Mouse (Mus musculus) megakaryocyte, embryonic 14.5 days (primary cell): Measurements from ENCODE around the gene Noxo1. TPM values are rescaled to one million over a fixed set of nuclear protein-coding genes. Genes with fewer than 3 reads are reported as not detected.

Source experiments
- H3K27me3 ChIP-seq: replicated peaks from 2 replicates; pipeline ENCODE3; 2012; ENCODE audit warnings: inconsistent platforms
- H3K36me3 ChIP-seq: replicated peaks from 2 replicates; pipeline ENCODE3; 2012; ENCODE audit warnings: low read length, inconsistent platforms, mixed read lengths
- H3K4me1 ChIP-seq: 2 replicates; pipeline ENCODE4 v1.6.1; 2012; ENCODE audit warnings: inconsistent platforms
- H3K4me3 ChIP-seq: replicated peaks from 2 replicates; pipeline ENCODE3; 2012; ENCODE audit warnings: moderate library complexity, mild to moderate bottlenecking, inconsistent platforms
- H3K9me3 ChIP-seq: 2 replicates; pipeline ENCODE4 v1.6.1; 2012; ENCODE audit warnings: inconsistent platforms
- FLI1 ChIP-seq: IDR thresholded peaks from 2 replicates; pipeline ENCODE4 v1.6.1; 2012; ENCODE audit warnings: low read length, inconsistent platforms, mixed read lengths
- GATA1 ChIP-seq: IDR thresholded peaks from 3 replicates; pipeline ENCODE4 v1.6.1; 2012; ENCODE audit warnings: mixed read lengths, low read length, inconsistent platforms, borderline replicate concordance
- polyA plus RNA-seq: library from polyadenylated mRNA; stranded (reverse); fragments of >175 nt; gene quantifications from 2 replicates; pipeline ENCODE4 v1.2.3, GENCODE M21; 2012; ENCODE audit warnings: low replicate concordance; ENCODE audit not compliant: insufficient read depth

Noxo1 gene
- polyA plus RNA-seq, 1 experiment: 2.1 TPM

DNA sequence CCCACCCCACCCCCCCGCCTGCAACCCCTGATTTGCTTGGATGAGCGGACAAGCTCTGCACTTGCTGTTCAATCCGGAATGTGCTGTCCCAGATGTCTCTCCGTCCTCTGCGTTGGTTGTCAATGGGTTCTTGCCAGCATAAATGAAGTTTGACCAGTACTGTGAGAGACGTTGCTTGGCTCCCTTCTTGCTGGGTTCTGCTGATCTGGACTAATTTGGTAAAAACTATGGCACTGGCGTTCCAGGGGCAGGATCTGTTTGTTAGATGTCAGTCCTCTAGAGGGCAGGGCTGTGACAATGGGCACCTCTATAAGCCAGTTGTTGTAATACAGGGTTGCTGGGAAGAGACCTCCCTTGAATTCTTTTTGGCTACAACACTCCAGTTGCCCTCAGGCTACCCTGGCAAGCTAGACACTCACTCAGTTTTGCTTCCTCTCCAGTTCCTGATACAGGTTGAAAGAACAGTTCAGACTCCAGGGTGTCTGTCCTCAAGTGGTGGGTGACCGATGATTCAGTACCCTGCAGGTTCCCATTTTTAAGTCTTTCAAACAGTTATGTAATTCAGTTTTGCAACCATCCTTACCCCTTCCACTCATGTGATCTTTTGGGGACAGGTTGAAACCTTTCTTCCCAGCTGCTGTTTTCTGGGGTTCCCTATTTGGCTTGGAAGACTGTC lies 41.2 kb downstream of the Noxo1 start:
- Histone ChIP-seq H3K4me3 (peak overlapping the region; percentile 94), H3K27me3 (peaks cover under 1% of the 10 kb centered on the region)

DNA sequence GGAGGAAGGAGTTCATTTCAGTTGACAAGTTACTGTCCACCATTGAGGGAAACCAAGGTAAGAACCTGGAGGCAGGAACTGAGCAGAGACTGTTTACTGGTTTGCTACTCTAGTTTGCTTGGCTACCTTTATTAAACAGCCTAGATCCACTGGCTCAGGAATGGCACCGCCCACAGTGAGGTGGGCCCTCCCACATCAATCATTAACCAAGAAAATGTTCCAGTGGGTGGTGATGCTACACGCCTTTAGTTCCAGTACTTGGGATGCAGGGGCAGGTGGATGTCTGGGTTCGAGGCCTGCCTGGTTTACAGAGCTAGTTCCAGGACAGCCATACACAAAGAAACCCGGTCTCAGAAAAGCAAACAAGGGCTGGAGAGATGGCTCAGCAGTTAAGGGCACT lies 42.2 kb downstream of the Noxo1 start:
- TF ChIP-seq GATA1 (no peak), FLI1 (no peak)
- Histone ChIP-seq H3K9me3 (no peaks in the 10 kb centered on the region), H3K27me3 (no peaks in the 10 kb centered on the region), H3K4me3 (peak overlapping the region; percentile 66), H3K4me1 (peaks cover 38% of the 10 kb centered on the region), H3K36me3 (peaks cover 41% of the 10 kb centered on the region)

More for the DNA sequence above, 41.2 kb downstream of the Noxo1 start:
- peaks cover 31% of the 10 kb centered on the region for H3K36me3 ChIP-seq
- no peak for TF ChIP-seq GATA1
- no peak for TF ChIP-seq FLI1
- H3K9me3 ChIP-seq: no peaks in the 10 kb centered on the region
- H3K4me1 ChIP-seq: peaks cover 43% of the 10 kb centered on the region

DNA sequence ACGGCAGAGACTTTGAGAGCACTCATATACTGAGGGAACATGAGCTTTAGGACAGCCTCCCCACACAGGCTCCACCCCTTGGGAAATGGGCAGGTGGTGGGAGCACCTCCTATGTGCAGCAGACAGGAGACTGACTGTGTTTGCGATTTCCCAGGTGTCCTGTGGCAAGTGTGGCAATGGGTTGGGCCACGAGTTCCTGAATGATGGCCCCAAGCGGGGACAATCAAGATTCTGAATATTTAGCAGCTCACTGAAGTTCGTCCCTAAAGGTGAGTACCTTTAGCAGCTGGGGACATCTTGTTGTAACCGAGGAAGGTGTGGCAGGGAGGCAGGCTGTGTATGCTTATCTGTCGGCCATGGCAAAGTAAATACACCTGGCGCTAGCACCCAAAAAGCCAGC lies 43.9 kb downstream of the Noxo1 start:
- TF ChIP-seq FLI1: no peak
- no peak for TF ChIP-seq GATA1
- Histone ChIP-seq H3K4me3 (no peak overlapping the region), H3K4me1 (peaks cover 42% of the 10 kb centered on the region), H3K36me3 (peaks cover 48% of the 10 kb centered on the region), H3K9me3 (no peaks in the 10 kb centered on the region), H3K27me3 (no peaks in the 10 kb centered on the region)

DNA sequence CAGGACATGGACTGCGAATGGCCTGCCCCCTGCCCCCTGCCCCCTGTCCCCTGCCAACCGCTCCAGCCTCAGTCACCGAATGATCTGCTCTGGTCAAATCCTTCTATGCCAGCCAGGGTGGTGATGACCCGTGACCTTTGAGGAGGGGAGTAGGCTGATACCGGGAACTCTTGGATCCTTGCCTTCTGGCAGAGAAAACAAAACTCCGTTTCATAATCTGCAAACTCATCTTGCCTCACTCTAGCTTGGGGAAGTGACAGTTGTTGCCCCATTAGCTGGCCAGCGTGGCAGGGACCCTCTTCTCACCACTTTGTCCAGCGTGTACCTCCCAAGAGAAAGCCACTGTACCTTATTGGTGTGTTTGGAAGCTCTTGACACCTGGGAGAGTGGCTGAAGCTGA lies 46.3 kb downstream of the Noxo1 start:
- peaks cover 33% of the 10 kb centered on the region for H3K4me1 ChIP-seq
- H3K4me3 ChIP-seq: no peak overlapping the region
- peaks cover 13% of the 10 kb centered on the region for H3K27me3 ChIP-seq
- no peaks in the 10 kb centered on the region for H3K9me3 ChIP-seq
- peaks cover 48% of the 10 kb centered on the region for H3K36me3 ChIP-seq
- TF ChIP-seq FLI1 (no peak), GATA1 (no peak)

DNA sequence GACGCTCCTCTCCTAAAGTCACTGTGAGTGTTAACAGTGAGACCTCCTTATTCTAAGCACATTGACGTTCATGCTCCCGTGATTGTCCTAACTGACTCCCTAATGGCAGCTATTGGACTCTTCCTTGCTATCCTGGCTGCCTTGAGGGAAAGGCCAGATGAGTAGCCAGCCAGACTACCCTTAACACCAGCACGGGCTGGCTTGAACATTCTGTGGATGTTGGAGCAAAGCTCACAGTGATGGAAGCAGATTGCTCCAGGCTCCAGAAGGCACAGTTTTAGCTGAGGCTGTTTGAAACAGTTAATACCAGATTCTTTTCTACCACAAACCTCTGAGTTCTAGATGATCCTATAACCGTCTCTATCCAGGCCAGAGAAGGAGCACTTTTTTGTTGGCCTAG lies 47.9 kb downstream of the Noxo1 start:
- no peak for TF ChIP-seq FLI1
- TF ChIP-seq GATA1: no peak
- no peaks in the 10 kb centered on the region for H3K9me3 ChIP-seq
- peaks cover 26% of the 10 kb centered on the region for H3K27me3 ChIP-seq
- H3K4me3 ChIP-seq: no peak overlapping the region
- peaks cover 22% of the 10 kb centered on the region for H3K4me1 ChIP-seq
- H3K36me3 ChIP-seq: peaks cover 48% of the 10 kb centered on the region

DNA sequence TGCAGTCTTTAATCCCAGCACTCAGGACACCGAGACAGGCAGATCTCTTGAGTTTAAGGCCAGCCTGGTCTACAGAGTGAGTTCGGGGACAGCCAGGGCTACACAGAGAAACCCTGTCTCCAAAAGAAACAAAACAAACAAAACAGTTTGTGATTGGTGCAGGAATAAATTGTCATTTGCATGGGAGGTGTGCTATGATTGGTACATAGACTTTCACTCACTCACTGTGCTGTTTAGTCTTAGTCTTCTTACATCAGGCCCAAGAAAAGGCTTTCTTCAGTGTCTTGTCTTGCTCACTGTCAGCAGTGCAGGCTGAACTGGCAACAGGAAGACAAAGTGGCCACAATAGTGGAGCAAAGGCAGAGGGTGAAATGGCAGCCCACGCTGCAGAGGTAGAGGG lies 48.3 kb downstream of the Noxo1 start:
- no peak for TF ChIP-seq GATA1
- no peak for TF ChIP-seq FLI1
- peaks cover 19% of the 10 kb centered on the region for H3K4me1 ChIP-seq
- H3K27me3 ChIP-seq: peaks cover 31% of the 10 kb centered on the region
- no peak overlapping the region for H3K4me3 ChIP-seq
- peaks cover 44% of the 10 kb centered on the region for H3K36me3 ChIP-seq
- H3K9me3 ChIP-seq: no peaks in the 10 kb centered on the region

DNA sequence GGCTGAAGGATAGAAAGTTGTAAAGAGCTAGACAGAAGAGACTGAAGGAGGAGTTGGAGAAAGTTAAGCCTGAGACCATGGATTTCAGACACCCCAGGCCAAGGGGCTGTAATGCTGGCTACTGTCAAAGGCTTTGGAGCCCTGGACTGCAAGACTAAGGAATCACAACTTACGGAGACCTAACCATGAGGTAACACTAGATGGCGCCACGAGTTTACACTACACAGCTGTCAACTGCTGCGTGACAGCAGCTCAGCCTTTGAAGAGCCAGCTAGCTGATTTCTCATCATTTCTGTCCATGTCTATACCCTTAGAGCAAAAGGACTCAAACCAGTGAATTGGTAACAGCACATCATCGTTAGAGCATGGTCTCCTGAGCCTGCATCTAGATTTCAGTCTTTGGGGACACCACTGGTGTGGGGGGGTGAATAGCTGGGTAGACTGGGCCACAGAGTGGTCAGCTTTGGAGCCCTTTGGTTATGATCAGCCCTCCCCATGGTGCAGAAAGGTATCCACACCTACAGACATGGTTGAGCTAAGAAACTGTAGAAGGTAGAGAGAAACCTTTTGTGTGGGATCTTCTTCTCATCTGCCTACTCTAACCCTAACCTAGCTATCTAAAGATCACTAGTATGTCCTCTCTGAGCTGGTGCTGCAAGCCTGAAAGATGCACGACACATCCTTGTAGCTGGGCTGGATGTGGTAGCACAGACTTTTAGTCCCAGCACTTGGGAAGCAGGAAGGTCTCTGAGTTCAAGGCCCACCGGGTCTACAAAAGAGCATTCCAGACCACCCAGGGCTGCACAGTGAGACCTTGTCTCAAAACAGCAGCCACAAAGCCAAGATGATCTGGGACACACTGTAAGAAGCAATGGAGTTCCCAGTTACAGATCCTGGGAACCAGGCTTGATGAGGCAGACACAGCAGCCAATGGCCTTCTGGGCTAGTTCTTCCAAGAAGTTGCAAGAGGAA lies 49.8 kb downstream of the Noxo1 start:
- peaks cover 31% of the 10 kb centered on the region for H3K36me3 ChIP-seq
- no peak overlapping the region for H3K4me3 ChIP-seq
- H3K9me3 ChIP-seq: no peaks in the 10 kb centered on the region

DNA sequence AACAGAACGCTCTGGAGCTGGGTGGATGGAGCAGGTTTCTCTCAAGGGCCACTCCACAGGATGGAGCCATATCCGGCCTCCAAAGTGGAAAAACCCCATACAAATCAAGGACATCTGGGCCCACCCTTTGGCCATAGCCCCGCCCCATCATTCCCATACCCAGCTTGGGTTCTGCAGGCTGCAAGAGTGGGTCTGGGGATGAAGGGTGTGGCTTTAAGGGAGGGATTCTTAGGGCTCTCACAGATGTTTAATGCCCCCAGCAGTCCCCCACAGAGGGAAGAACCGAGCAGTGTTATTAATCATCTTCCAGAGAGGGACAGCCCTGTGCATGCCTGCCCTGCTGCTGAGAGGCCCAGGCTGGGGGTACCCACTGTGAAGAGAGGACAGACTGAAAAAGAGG lies 51.0 kb downstream of the Noxo1 start:
- peaks cover 30% of the 10 kb centered on the region for H3K4me1 ChIP-seq
- no peak overlapping the region for H3K4me3 ChIP-seq
- no peak for TF ChIP-seq FLI1
- no peak for TF ChIP-seq GATA1
- peaks cover 54% of the 10 kb centered on the region for H3K27me3 ChIP-seq
- H3K36me3 ChIP-seq: peaks cover 19% of the 10 kb centered on the region
- H3K9me3 ChIP-seq: no peaks in the 10 kb centered on the region

More for the DNA sequence above, 49.8 kb downstream of the Noxo1 start:
- Histone ChIP-seq H3K4me1 (peaks cover 18% of the 10 kb centered on the region), H3K27me3 (peaks cover 42% of the 10 kb centered on the region)
- TF ChIP-seq GATA1 (no peak), FLI1 (no peak)

Other genes with a start within 250 kb of the Noxo1 start
- gene E4f1, start 225.9 kb upstream of the Noxo1 start, polyA plus RNA-seq: 9.7 and 18.7 TPM in 2 replicates
- gene Pgp, start 225.8 kb upstream of the Noxo1 start, polyA plus RNA-seq: 48.8 and 102 TPM in 2 replicates
- gene Bricd5, start 222.3 kb upstream of the Noxo1 start, polyA plus RNA-seq: not detected in 2 replicates
- gene Mlst8, start 217.2 kb upstream of the Noxo1 start, polyA plus RNA-seq: 2.3 and 3.7 TPM in 2 replicates
- not detected in 2 replicates for gene Caskin1, start 207.6 kb upstream of the Noxo1 start, polyA plus RNA-seq
- gene Traf7, start 168.3 kb upstream of the Noxo1 start, polyA plus RNA-seq: 122 and 123 TPM in 2 replicates
- gene Rab26, start 162.0 kb upstream of the Noxo1 start, polyA plus RNA-seq: not detected in 2 replicates
- gene Pkd1, start 146.4 kb upstream of the Noxo1 start, polyA plus RNA-seq: 3.5 and 5.6 TPM in 2 replicates
- gene Tsc2, start 63.6 kb upstream of the Noxo1 start, polyA plus RNA-seq: 26.7 and 30.6 TPM in 2 replicates
- gene Nthl1, start 63.6 kb upstream of the Noxo1 start, polyA plus RNA-seq: 8.2 TPM in 1 of 2 replicates, not detected in the other
- gene Slc9a3r2, start 45.9 kb upstream of the Noxo1 start, polyA plus RNA-seq: 0.85 TPM in 1 of 2 replicates, not detected in the other
- 1.1 TPM in 1 of 2 replicates, not detected in the other for gene Npw, start 37.8 kb upstream of the Noxo1 start, polyA plus RNA-seq
- gene Zfp598, start 26.5 kb upstream of the Noxo1 start, polyA plus RNA-seq: 45.3 and 55.8 TPM in 2 replicates
- gene Syngr3, start 6.3 kb upstream of the Noxo1 start, polyA plus RNA-seq: 0.04 TPM in 1 of 2 replicates, not detected in the other
- gene Gfer, start 78 bp upstream of the Noxo1 start, polyA plus RNA-seq: 47.3 and 53.9 TPM in 2 replicates
- 16.6 and 17.1 TPM in 2 replicates for gene Tbl3, start 11.4 kb downstream of the Noxo1 start, polyA plus RNA-seq
- gene Rnf151, start 21.8 kb downstream of the Noxo1 start, polyA plus RNA-seq: 0.74 TPM in 1 of 2 replicates, not detected in the other
- 653 and 1,069 TPM in 2 replicates for gene Rps2, start 21.9 kb downstream of the Noxo1 start, polyA plus RNA-seq
- 519 and 729 TPM in 2 replicates for gene Ndufb10, start 28.2 kb downstream of the Noxo1 start, polyA plus RNA-seq
- 0.35 TPM in 1 of 2 replicates, not detected in the other for gene Rpl3l, start 31.6 kb downstream of the Noxo1 start, polyA plus RNA-seq
- gene Msrb1, start 40.4 kb downstream of the Noxo1 start, polyA plus RNA-seq: 19.0 and 40.5 TPM in 2 replicates
- not detected in 2 replicates for gene Hs3st6, start 56.8 kb downstream of the Noxo1 start, polyA plus RNA-seq
- not detected in 2 replicates for gene Meiob, start 108.1 kb downstream of the Noxo1 start, polyA plus RNA-seq
- 7.5 and 29.1 TPM in 2 replicates for gene Hagh, start 143.9 kb downstream of the Noxo1 start, polyA plus RNA-seq
- 2.0 and 2.8 TPM in 2 replicates for gene Fahd1, start 154.1 kb downstream of the Noxo1 start, polyA plus RNA-seq
- 0.25 TPM in 1 of 2 replicates, not detected in the other for gene Igfals, start 169.8 kb downstream of the Noxo1 start, polyA plus RNA-seq
- gene Nubp2, start 190.1 kb downstream of the Noxo1 start, polyA plus RNA-seq: 58.9 and 67.0 TPM in 2 replicates
- gene Spsb3, start 190.4 kb downstream of the Noxo1 start, polyA plus RNA-seq: 18.7 and 57.4 TPM in 2 replicates
- gene Eme2, start 198.9 kb downstream of the Noxo1 start, polyA plus RNA-seq: 5.8 and 10.0 TPM in 2 replicates
- 75.3 and 168 TPM in 2 replicates for gene Mrps34, start 198.9 kb downstream of the Noxo1 start, polyA plus RNA-seq
- 18.4 TPM in 1 of 2 replicates, not detected in the other for gene Nme3, start 200.3 kb downstream of the Noxo1 start, polyA plus RNA-seq
- gene Mapk8ip3, start 240.7 kb downstream of the Noxo1 start, polyA plus RNA-seq: 20.5 and 36.6 TPM in 2 replicates